Mouse (Mus musculus): ENCODE measurements around the gene Cdc42se2.

Gene Cdc42se2

GRCm38 (mm10) chr11:54787488-54788474, at the start of gene Cdc42se2:
Cdc42se2 (minus strand) TSS chr11:54787675.
- DNase-seq (ENCODE audit: low read depth, low spot score): peak; percentile 92

GRCm38 (mm10) chr11:54836106-54836505, 48.6 kb upstream of the Cdc42se2 start:
- no peak for DNase-seq (ENCODE audit: low read depth, low spot score)

- DNase-seq (ENCODE audit: low read depth, low spot score): no peak
Observed at GRCm38 (mm10) chr11:54834596-54834995, 47.1 kb upstream of the Cdc42se2 start.

- no peak for DNase-seq (ENCODE audit: low read depth, low spot score)
Observed at GRCm38 (mm10) chr11:54833833-54834232, 46.4 kb upstream of the Cdc42se2 start.

- DNase-seq (ENCODE audit: low read depth, low spot score): no peak
Observed at GRCm38 (mm10) chr11:54826819-54827218, 39.3 kb upstream of the Cdc42se2 start.

GRCm38 (mm10) chr11:54825774-54826173, 38.3 kb upstream of the Cdc42se2 start:
- no peak for DNase-seq (ENCODE audit: low read depth, low spot score)

- DNase-seq (ENCODE audit: low read depth, low spot score): no peak
Observed at GRCm38 (mm10) chr11:54823467-54823866, 36.0 kb upstream of the Cdc42se2 start.

GRCm38 (mm10) chr11:54819489-54819888, 32.0 kb upstream of the Cdc42se2 start:
- no peak for DNase-seq (ENCODE audit: low read depth, low spot score)

GRCm38 (mm10) chr11:54817449-54817848, 30.0 kb upstream of the Cdc42se2 start:
- no peak for DNase-seq (ENCODE audit: low read depth, low spot score)

- no peak for DNase-seq (ENCODE audit: low read depth, low spot score)
Observed at GRCm38 (mm10) chr11:54815659-54816058, 28.2 kb upstream of the Cdc42se2 start.

GRCm38 (mm10) chr11:54812812-54813516, 25.5 kb upstream of the Cdc42se2 start:
- DNase-seq (ENCODE audit: low read depth, low spot score): no peak

GRCm38 (mm10) chr11:54812314-54812713, 24.8 kb upstream of the Cdc42se2 start:
- no peak for DNase-seq (ENCODE audit: low read depth, low spot score)

GRCm38 (mm10) chr11:54811054-54811453, 23.6 kb upstream of the Cdc42se2 start:
- DNase-seq (ENCODE audit: low read depth, low spot score): no peak

- no peak for DNase-seq (ENCODE audit: low read depth, low spot score)
Observed at GRCm38 (mm10) chr11:54809582-54809981, 22.1 kb upstream of the Cdc42se2 start.

GRCm38 (mm10) chr11:54808177-54808576, 20.7 kb upstream of the Cdc42se2 start:
- DNase-seq (ENCODE audit: low read depth, low spot score): no peak

- peak; percentile 59 for DNase-seq (ENCODE audit: low read depth, low spot score)
Observed at GRCm38 (mm10) chr11:54807669-54808068, 20.2 kb upstream of the Cdc42se2 start.

- DNase-seq (ENCODE audit: low read depth, low spot score): no peak
Observed at GRCm38 (mm10) chr11:54806891-54807290, 19.4 kb upstream of the Cdc42se2 start.

- DNase-seq (ENCODE audit: low read depth, low spot score): peak; percentile 68
Observed at GRCm38 (mm10) chr11:54805196-54805595, 17.7 kb upstream of the Cdc42se2 start.

GRCm38 (mm10) chr11:54802621-54803020, 15.1 kb upstream of the Cdc42se2 start:
- no peak for DNase-seq (ENCODE audit: low read depth, low spot score)

GRCm38 (mm10) chr11:54801791-54802558, 14.5 kb upstream of the Cdc42se2 start:
- DNase-seq (ENCODE audit: low read depth, low spot score): peak; percentile 69

- DNase-seq (ENCODE audit: low read depth, low spot score): no peak
Observed at GRCm38 (mm10) chr11:54796551-54796950, 9.1 kb upstream of the Cdc42se2 start.

- no peak for DNase-seq (ENCODE audit: low read depth, low spot score)
Observed at GRCm38 (mm10) chr11:54794678-54795077, 7.2 kb upstream of the Cdc42se2 start.

All from skeletal muscle tissue, adult 2 months (tissue).